Mouse (Mus musculus): ENCODE data around the gene Ddx18.

DNA sequence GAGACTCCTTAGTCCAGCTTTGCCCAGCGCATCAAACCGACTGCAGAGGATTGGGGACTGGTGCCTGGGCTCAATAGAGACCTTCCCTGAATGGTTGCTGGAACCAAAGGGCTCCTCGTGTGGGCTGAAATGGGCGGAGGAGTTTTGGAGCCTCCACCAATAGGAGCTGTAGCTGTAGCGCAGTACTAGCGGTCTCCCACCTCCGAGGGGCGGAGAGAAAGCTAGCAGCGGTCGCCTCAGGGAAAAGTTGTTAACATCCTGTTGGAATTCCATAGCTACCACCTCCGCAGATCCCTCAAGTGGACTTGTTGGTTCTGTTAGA is 39.4 kb downstream of the Ddx18 start, which contains the start of gene Htr5b:
- TF ChIP-seq CTCF (IDR thresholded peaks at IDR 0.05; ENCODE audit: borderline replicate concordance, extremely low read depth, insufficient read depth, insufficient read length): no peak
- TF ChIP-seq POLR2A (IDR thresholded peaks at IDR 0.05; ENCODE audit: borderline replicate concordance, extremely low read depth, insufficient read depth, insufficient read length, poor library complexity, severe bottlenecking): no peak
